Mouse (Mus musculus): ENCODE data around the gene Gm14459. TPM values are rescaled to one million over a fixed set of nuclear protein-coding genes. Genes with fewer than 3 reads are reported as not detected.
"Not testable (repeated sequence)": the region's sequence is repeated elsewhere in the genome, so short reads cannot be mapped to it uniquely, and the experiment has no call there.

Gene Gm14459
- polyA plus RNA-seq (2015; fragmentation: Nextera tagmentation; extraction: Ambion mirVana), result not detected in 2 replicates

- H3K9me3 ChIP-seq, result no peaks in the 10 kb centered on the region
- 84% methylated on average over 2 of the region's 2 CpGs for WGBS
- H3K4me1 ChIP-seq, result no peaks in the 10 kb centered on the region
- ATAC-seq (ENCODE audit: insufficient number of reproducible peaks, low FRiP score, low TSS enrichment, low read depth), result no peak
- H3K27me3 ChIP-seq, result no peaks in the 10 kb centered on the region
- H3K4me3 ChIP-seq, result no peak within 1 kb of the TSS
- H3K36me3 ChIP-seq, result no peaks in the 10 kb centered on the region
- no peak within 1 kb of the TSS for H3K9ac ChIP-seq
- no peak within 1 kb of the TSS for H3K27ac ChIP-seq
- H3K4me2 ChIP-seq, result no peak within 1 kb of the TSS
These were observed at the start of gene Gm14459 for GRCm38 (mm10) chrX:8524854-8525253. TSS of gene Gm14459 (minus strand) at chrX:8524954.

GRCm38 (mm10) chrX:8548155-8548554 lies 23.4 kb upstream of the Gm14459 start, which contains the start of gene Ssxb6:
TSS of gene Ssxb6 (minus strand) at chrX:8548255.
- not testable (repeated sequence) for ATAC-seq (ENCODE audit: insufficient number of reproducible peaks, low FRiP score, low TSS enrichment, low read depth); H3K4me3 ChIP-seq

More at GRCm38 (mm10) chrX:8548155-8548554, 23.4 kb upstream of the Gm14459 start, which contains the start of gene Ssxb6:
- H3K4me2 ChIP-seq, H3K9ac ChIP-seq, H3K27me3 ChIP-seq, H3K4me1 ChIP-seq, H3K27ac ChIP-seq, H3K9me3 ChIP-seq, H3K36me3 ChIP-seq: not testable (repeated sequence)
- WGBS, result 68% methylated on average over 4 of the region's 4 CpGs

Other genes starting within 250 kb of the Gm14459 start
- gene Ssxb10, start 197.5 kb downstream of the Gm14459 start, polyA plus RNA-seq (2015; fragmentation: Nextera tagmentation; extraction: Ambion mirVana), result not detected in 2 replicates
- gene Ssxb9, start 158.0 kb downstream of the Gm14459 start, polyA plus RNA-seq (2015; fragmentation: Nextera tagmentation; extraction: Ambion mirVana), result not detected in 2 replicates
- not detected in 2 replicates for gene Ssxb1, start 111.6 kb downstream of the Gm14459 start, polyA plus RNA-seq (2015; fragmentation: Nextera tagmentation; extraction: Ambion mirVana)
- not detected in 2 replicates for gene Ssxb2, start 63.2 kb downstream of the Gm14459 start, polyA plus RNA-seq (2015; fragmentation: Nextera tagmentation; extraction: Ambion mirVana)
- not detected in 2 replicates for gene Ssxb6, start 23.3 kb upstream of the Gm14459 start, polyA plus RNA-seq (2015; fragmentation: Nextera tagmentation; extraction: Ambion mirVana)
- not detected in 2 replicates for gene Ssxb3, start 66.9 kb upstream of the Gm14459 start, polyA plus RNA-seq (2015; fragmentation: Nextera tagmentation; extraction: Ambion mirVana)
- gene Ssxb8, start 165.9 kb upstream of the Gm14459 start, polyA plus RNA-seq (2015; fragmentation: Nextera tagmentation; extraction: Ambion mirVana), result not detected in 2 replicates
- not detected in 2 replicates for gene Ssx9, start 223.5 kb upstream of the Gm14459 start, polyA plus RNA-seq (2015; fragmentation: Nextera tagmentation; extraction: Ambion mirVana)